Mouse (Mus musculus) stomach, postnatal 0 days (tissue): ENCODE measurements around the gene Dhrs13.

Source experiments
- CTCF ChIP-seq: IDR thresholded peaks from 2 replicates; pipeline ENCODE4 v1.5.1; 2016; ENCODE audit warnings: antibody characterized with exemption, low read depth, mild to moderate bottlenecking, moderate library complexity
- EP300 ChIP-seq: optimal IDR thresholded peaks from 2 replicates; pipeline ENCODE3; 2016; ENCODE audit warnings: antibody characterized with exemption

- TF ChIP-seq EP300 = no peak
- TF ChIP-seq CTCF = peak; percentile 88
Observed at GRCm38 (mm10) chr11:78019676-78020075, 12.4 kb upstream of the Dhrs13 start.
